Mouse (Mus musculus) ES-Bruce4 (cell line): ENCODE results near the gene Ggact.

Source experiments
- CTCF ChIP-seq: IDR thresholded peaks from one replicate; pipeline ENCODE4 v1.8.1; 2011; ENCODE audit warnings: low read depth, low read length
- EP300 ChIP-seq: IDR thresholded peaks from 2 replicates; pipeline ENCODE4 v1.6.1; 2011; ENCODE audit warnings: low read depth, low read length; ENCODE audit not compliant: insufficient read depth
- POLR2A ChIP-seq: IDR thresholded peaks from one replicate; pipeline ENCODE4 v1.8.1; 2011; ENCODE audit warnings: low read length; ENCODE audit not compliant: insufficient read depth

GRCm38 (mm10) chr14:122867531-122868285 is 45.8 kb downstream of the Ggact start:
- TF ChIP-seq POLR2A (no peak), CTCF (no peak), EP300 (no peak)
